Mouse (Mus musculus) MEL-GATA-1-ER (cell line): ENCODE data around the gene Dvl3.
"Not testable (repeated sequence)": the region's sequence is repeated elsewhere in the genome, so short reads cannot be mapped to it uniquely, and the experiment has no call there.

ENCODE experiments used
- DNase-seq: peaks from one replicate; pipeline ENCODE4 v3.0.0-alpha.2; 2012; ENCODE audit warnings: low read depth; ENCODE audit errors: extremely low read depth

Gene Dvl3

DNA sequence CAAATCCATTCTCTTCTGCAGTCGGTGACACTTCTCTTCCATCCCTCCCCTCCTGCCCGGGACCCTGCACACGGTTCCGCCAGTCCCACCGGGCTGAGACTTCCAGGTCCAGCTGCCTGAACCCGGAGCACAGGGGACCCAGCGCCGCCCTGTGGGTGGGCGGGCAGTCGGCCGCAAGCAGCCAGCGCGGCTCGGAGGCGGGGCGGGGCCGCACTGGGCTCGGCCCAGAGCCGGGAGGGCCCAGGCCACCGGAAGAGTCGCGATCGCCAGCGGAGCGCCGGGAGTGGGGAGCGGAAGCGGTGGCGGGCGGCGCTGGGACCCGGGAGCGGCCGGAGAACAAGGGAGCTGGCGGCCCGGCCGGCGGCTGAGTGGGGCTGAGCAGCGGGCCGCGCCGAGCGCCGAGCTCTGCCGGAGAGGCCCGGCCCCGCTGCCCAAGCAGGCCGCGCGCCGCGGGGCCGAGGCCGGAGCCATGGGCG, at the start of gene Dvl3:
TSS of gene Dvl3 (plus strand) at position 257 of the 476 bp plus-strand sequence.
- DNase-seq: no peak

DNA sequence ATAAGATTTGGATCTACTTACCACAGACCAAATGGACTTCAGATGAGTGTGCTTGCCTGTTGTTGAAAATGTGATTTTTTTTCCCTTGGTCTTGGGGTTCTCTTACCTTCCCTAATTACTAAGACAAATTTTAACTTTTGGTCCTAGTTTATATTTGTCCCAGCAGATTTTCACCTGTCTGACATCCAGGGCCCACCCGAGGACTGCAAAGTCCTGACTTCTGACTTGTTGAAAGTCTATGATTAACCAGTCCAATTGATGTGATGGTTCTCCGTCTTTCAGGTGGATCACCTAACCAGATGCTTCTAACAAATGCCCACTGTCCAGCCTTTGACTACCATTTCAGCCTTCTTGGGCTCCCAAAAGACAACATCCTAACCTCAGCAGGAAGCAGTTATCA, 45.8 kb upstream of the Dvl3 start:
- DNase-seq: no peak

DNA sequence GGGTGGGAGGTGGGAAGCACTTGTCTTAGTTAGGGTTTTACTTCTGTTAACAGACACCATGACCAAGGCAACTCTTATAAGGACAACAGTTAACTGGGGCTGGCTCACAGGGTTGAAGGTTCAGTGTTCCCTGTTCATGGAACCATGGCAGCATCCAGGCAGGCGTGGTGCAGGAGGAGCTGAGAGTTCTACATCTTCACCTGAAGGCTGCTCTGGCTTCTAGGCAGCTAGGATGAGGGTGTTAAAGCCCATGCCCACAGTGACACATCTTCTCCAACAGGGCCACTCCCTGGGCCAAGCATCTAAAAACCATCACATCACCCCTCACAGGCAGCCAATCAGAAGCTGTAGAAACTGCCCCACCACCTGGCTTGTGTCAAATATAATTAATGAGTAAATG, 45.1 kb upstream of the Dvl3 start:
- DNase-seq: no peak

DNA sequence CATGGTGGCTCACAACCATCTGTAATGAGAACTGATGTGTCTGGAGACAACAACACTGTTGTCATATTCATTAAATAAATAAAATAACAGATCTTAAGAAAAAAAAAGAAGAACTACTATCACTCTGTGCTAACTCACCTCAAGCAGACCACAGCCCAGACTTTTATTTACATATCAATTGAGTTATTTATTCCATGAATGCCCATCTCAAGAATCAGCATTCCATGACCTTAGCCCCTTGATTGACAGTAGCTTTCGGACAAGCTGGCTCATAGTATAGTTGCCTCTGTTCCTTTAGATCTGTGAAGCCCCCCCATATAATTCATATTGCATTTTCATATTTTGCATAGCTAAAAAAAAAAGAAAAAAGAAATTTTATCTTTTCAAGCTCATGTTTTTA, 43.0 kb upstream of the Dvl3 start:
- no peak for DNase-seq

DNA sequence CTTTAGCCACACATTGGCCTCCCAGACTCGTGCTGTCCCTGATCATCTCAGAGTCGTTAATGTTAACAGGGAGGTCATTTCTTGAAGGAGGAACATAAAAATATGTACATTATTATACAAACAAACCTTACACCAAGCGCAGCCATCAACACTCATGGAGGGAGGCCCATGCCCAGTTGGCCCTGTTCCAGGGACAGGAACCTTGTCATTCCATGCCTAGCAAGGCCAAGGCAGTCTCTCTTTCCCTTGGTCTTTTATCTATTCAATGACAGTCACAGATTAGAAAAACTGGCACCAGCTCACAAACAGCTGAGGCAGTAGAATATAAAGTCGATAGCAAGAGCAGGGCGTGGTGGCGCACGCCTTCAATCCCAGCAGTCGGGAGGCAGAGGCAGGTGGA, 42.6 kb upstream of the Dvl3 start:
- DNase-seq: no peak

DNA sequence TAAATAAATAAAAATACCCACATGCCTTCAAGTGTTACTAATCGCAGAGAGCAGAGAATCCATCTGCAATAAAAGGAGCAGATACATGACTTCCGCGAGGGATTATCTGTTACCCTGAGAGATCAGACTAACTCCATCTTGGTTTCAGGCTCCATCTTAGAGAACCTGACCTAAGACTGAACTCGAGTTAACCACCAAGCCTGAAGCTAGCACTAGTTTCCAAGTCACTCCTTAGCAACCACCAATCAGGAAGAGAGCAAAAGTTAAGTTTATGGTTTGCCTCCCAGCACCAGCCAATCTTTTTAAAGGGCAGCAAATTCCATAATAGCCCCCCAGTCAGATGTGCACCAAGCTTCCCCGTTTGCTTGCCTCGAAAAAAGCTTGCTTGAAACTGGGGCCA, 42.0 kb upstream of the Dvl3 start:
- no peak for DNase-seq

DNA sequence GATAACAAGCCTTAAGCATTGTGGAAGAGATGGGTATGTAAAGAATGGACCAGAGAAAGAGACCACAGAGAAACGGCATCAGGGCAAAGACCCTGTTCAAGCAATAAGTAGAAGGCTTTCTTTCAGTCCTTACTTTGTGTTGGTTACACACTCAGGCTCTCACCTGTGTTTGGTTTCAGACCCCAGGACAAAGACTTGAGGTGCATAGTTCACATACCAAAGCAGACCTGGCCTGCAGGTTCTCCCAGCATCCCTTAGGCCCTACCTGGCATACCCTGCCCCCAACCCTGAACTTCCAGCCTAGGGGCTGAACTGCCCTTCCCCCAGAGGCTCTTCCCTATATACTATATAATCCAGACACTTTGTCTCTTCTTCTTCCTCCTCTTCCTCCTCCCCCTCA, 41.4 kb upstream of the Dvl3 start:
- DNase-seq: no peak

DNA sequence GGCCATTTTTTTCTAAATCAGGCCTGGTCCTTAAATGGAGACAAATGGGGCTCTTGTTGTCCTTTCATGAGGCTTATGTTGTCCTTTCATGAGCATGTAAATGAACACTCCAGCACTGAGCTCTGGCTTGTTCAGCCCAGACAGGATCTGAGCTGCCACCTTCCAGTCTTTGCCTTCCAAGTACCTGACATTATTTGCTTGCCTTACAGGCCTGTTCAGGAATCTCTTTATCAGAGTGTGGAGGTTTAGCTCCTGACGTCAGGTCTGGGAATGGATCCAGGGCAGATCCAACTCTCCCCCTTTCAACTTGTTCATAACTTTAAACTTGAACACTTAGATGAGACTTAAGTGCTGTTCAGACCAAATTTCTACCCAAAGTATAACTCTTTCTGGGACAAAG, 39.9 kb upstream of the Dvl3 start:
- DNase-seq: no peak

DNA sequence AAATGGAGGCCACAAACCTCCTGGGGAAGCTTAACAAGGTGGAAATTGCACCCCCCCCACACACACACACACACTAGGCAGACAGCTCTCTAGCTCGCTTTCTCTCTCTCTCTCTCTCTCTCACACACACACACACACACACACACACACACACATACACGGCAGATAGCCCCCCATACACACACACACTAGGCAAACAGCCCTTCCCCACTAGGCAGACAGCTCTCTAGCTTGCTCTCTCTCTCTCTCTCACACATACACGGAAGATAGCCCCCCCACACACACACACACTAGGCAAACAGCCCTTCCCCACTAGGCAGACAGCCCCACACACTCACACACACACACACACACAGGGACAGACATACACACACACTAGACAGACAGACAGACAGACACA, 39.5 kb upstream of the Dvl3 start:
- DNase-seq: no peak

DNA sequence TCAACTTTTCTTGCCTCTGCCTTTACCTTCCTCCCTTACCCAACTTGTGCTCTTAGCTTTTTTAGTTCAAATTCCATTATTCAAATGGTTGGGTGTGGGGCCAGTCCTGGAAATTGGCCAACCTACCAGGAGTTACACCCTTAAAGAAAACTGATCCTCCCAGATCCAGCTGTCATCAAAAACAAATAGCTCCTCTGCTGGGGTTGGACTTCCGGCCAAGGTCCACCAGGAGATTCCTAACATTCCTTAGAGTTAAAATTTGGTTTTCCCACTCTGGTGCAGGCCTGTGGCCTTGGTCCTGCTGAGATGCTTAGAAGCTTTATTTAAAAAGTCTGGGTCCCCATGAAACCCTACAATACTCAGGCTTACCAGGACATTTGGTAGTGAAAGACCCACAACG, 38.3 kb upstream of the Dvl3 start:
- DNase-seq: no peak

DNA sequence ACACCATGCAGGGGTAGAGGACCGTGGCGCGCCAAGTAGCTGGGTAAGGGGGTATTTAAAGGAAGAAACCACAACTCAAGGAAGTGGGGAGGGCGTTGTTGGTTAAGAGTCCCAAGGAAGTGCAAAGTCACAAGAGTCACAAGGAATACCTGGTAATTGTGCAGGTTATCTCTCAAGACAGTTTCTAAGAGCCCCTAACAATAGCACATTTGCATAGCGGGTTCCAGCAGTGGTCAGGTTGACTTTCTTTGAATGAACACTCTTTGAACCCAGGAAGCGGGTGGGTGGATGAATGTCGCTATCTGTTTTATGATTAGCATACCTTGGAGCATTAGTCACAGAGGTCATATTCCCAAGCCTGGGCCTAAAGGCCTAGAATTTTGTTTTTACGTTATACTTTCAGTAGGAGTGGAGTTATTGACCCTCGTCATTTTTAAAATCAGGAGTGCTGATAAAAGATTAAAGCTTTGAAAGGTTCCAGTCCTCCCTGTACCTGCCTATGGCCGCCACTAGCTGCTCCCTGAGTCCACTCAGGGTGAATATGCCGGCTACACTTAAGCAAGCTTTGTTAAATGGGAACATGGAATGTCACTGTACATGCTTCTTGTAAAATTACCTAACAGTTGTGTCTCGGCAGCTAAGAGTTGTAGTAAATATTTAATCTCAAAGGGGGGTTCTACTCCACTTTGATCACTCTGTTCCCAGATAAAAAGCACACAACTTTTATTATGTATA, 37.6 kb upstream of the Dvl3 start:
- not testable (repeated sequence) for DNase-seq

DNA sequence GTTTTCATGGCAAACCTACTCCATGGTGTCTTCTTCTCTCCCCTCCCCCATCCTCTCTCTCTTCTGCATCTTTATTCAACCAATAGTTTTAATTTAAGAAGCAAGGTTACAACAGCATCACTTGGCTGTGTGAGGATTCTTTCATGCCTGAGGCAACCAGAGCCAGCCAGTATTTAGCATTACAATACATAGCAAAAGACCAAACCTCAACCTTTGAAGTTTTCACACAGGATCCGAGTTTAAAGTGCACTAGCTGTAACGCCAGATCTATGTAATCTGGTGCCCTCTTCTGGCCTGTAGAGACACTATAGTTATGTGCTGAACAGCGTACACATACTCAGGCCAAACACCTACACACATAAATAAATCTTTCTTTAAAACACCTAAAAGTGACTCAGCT, 36.7 kb upstream of the Dvl3 start:
- DNase-seq: no peak

DNA sequence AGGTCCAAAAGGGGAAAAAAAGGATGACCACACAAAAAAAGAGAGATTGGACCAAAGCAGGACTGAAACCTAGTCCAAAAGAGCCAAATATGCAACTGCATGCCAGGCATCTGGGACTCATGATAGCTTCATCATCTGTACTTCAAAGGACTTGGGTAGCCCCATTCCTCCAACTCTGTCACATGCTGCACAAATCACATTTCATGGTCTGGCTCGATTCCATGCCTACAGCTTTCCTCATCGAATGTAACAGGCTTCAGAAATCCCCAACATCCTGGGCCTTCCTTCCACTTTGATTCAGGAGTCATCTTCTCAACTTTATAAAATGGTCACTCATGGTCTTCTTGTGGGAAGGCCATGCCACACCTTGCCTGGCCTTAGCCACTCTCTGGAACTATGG, 35.0 kb upstream of the Dvl3 start:
- no peak for DNase-seq

DNA sequence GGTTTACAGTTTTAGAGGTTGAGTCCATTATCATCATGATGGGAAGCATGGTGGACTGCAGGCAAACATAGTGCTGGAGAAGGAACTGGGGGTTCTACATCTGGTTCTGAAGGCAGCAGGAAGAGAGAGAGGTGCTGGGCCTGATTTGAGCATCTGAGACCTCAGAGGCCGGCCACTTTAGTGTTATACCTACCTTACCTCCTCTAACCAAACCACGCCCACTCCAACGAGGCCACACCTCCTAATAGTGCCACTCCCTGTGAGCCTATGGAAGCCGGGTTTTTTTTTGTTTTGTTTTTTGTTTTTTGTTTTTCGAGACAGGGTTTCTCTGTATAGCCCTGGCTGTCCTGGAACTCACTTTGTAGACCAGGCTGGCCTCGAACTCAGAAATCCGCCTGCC, 33.1 kb upstream of the Dvl3 start:
- not testable (repeated sequence) for DNase-seq

DNA sequence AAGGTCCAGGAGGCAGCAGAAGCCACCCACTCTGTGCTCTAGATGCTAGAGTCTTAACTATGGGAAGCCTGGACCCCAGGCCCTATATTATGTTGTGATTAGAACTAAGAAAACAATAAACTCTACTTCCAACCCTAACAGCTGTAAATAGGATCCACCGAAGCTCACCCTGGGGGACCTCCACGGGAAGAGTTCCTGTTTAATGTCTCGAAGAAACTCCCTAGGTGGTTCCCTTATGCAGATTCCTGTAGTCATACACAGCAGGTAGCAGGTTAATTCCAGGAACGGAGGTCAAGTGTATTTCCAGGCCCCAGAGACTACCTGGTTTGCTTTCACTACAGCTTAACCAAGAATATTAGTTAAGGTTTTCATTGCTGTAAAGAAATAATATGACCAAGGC, 31.7 kb upstream of the Dvl3 start:
- no peak for DNase-seq

DNA sequence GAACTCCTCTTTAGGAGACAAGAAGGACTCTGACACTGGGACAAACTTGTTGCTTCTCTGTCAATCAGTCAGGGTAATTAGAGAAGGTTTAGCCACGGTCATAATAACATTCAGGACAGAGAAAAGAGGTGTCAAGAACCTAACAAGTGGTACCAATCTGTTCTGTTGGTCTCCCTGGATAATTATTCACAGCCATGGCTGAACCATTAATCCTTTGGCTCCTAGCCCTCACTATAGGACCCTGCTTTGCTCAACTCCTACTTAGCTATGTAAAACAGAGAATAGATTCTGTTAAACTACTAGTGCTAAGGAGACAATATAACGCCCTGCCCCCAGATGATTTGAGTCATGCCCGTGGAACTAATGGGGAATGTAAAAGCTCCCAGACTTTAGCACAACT, 30.7 kb upstream of the Dvl3 start:
- no peak for DNase-seq

DNA sequence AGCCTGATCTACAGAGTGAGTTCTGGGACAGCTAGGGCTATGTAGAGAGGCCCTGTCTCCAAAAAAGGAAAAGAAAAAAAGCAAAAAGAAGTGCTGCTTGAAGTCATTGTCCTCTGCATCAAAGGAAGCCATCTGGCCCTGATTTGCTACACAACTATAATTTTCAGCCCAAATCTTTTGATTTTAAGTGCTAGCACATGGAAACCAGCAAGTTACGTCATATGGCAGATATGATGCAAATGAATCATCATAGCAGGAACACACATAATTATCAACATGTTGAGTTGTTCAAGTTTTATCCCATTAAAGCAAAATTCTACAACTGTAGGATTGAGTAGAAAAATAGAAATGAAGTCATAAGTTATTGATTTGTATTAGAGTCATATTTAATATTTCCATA, 28.6 kb upstream of the Dvl3 start:
- DNase-seq: no peak

DNA sequence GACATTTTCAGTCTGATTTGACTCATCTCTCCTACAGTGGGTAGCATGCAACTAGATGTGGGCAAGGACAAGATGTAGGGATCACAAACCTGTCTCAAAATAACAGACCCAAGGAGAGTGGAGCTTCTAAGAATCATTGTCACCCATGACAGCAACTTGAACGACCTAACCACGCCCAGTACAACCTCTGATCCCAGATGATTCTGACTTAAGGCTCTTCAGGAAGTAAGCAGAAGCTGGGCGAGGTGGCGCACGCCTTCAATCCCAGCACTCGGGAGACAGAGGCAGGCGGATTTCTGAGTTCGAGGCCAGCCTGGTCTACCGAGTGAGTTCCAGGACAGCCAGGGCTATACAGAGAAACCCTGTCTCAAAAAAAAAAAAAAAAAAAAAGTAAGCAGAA, 28.0 kb upstream of the Dvl3 start:
- DNase-seq: not testable (repeated sequence)

DNA sequence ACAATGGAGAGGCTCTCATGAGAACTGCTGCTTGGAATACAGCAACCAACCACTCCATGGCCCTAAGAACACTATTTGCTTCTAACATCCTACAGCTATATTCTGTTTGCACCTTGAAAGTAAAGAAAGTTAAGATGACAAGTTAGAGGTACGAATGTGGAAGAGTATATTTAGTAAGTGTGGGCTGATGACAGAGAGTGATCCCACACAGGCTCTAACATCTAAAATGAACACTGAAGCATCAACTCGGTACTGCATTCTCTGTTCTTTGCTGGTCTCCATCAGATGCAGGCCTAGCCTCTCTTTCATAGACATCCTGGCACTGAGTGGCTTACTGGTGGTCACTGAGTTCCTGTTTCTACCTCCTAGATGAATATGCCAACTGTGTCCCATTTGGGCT, 27.5 kb upstream of the Dvl3 start:
- DNase-seq: no peak

DNA sequence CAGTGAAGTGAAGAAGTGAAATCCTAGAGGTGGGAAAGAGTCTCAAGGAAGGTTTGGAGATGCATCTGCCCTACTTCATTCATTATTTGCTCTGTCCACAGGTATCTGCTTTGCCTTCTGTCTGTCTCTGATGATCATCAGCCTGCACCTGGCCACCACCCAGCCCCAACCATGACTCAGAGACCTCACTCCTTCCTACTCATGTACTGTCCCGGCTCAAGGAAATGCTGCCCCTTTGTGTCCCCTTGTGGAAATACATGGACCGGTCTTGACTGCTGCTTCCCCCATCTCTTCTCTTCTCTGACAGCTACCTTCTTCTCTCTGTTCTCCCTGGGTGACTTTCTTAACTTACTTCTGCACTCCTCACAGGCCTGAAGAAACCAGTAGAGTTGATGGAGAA, 26.2 kb upstream of the Dvl3 start:
- no peak for DNase-seq

DNA sequence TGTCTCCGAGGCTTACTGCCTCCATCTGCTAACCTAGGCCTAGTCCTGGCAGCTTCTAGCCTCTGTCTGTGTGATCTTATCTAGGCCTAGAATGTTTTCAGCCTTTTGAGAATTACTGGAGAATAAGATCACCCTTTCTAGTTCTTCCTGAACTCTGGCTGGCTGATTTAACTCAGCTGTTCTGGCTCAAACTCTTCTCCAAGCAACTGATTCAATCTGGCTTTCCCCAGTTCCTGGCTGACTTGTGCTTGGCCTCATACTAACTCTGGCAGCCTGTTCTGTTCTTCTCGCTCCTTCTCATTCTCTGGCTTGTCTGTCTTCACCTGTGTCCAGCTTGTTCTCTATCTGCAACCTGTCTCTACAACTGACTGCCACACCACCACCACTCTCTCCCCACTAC, 25.5 kb upstream of the Dvl3 start:
- DNase-seq: no peak

DNA sequence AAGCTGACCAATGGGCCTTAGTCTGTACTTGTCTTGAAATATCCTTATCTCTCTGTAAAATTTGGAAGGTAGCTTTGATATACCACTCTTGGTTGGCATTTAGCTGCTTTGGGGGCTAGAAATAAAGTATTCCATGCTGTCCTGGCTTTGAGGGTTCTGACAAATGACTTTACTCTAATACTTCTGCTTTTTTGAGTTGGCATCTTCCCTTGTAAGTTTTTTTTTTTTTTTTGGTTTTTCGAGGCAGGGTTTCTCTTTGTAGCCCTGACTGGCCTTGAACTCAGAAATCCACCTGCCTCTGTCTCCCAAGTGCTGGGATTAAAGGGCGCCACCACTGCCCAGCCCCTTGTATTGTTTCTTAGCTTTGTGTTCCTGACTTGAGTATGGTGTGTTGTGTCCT, 23.3 kb upstream of the Dvl3 start:
- peak; percentile 34 for DNase-seq

DNA sequence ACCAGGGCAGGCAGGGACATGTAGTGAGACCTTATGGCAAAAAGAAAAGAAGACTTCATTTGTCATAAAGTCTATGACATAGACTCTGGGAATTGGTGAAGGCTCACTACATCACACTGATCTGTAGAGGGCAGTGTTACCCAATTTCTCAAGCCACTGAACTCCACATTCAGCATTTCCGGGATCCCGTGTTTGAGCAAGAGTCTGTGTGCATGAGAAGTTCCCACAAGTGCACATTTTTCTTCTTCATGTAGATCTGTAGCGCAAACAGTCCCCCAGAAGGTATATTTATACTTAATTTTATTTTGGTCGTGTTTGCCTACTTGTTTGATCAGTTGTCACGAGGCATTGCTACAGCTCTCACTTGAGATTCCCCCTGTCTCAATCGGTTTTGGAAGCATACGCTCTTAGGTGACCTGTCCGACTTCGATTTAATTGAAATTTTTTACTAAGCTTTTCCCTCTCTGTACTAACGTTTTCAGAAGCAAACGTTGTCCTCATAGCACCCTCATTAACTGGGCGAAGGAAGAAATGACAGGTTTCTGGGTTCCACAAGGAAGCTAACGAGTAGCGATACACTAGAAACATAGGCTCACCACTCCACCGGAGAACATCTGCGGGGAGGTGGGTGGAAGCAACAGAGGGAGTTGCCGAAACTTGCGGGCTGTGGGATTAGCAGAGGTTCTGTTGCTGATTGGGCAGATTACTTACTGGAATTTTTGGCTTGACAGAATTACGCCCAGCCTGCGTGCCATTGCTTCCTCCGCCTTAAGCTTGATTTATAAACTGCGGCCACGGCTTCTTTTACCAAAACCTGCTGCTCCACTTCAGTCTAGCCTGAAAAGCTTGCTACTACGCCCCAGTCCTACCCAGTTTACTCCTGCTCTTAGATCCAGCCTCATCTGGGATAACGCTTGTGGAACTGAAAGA, 19.8 kb upstream of the Dvl3 start:
- peak; percentile 66 for DNase-seq
